Mouse (Mus musculus) hindbrain, embryonic 15.5 days (tissue): ENCODE measurements around the gene Mrps17. TPM values are rescaled to one million over a fixed set of nuclear protein-coding genes. Genes with fewer than 3 reads are reported as not detected.

Source experiments
- ATAC-seq: fragments of 200-750 bp; cut with Nextera tagmentation; 2 replicates; pipeline ENCODE4 v1.8.0; 2017; ENCODE audit warnings: low read depth, moderate number of reproducible peaks, moderate TSS enrichment; ENCODE audit not compliant: low FRiP score
- H3K27ac ChIP-seq: fragments of 300-500 bp; sonication (generic); replicated peaks from 2 replicates; pipeline ENCODE4 v1.5.1; 2015; ENCODE audit warnings: mild to moderate bottlenecking, inconsistent platforms
- H3K27me3 ChIP-seq: fragments of 300-500 bp; sonication (generic); 2 replicates; pipeline ENCODE4 v1.6.1; 2015; ENCODE audit warnings: control low read depth, inconsistent platforms
- H3K36me3 ChIP-seq: fragments of 300-500 bp; sonication (generic); 2 replicates; pipeline ENCODE4 v1.6.1; 2015; ENCODE audit warnings: control low read depth, inconsistent platforms
- H3K4me1 ChIP-seq: fragments of 300-500 bp; sonication (generic); replicated peaks from 2 replicates; pipeline ENCODE4 v1.6.1; 2015; ENCODE audit warnings: control low read depth, inconsistent platforms
- H3K4me2 ChIP-seq: fragments of 300-500 bp; sonication (generic); 2 replicates; pipeline ENCODE4 v1.6.1; 2015; ENCODE audit warnings: moderate library complexity, mild to moderate bottlenecking, inconsistent platforms
- H3K4me3 ChIP-seq: fragments of 300-500 bp; sonication (generic); 2 replicates; pipeline ENCODE4 v1.5.1; 2015; ENCODE audit warnings: mild to moderate bottlenecking, inconsistent platforms
- H3K9ac ChIP-seq: fragments of 300-500 bp; sonication (generic); 2 replicates; pipeline ENCODE4 v1.6.1; 2015; ENCODE audit warnings: inconsistent platforms
- H3K9me3 ChIP-seq: fragments of 300-500 bp; sonication (generic); 2 replicates; pipeline ENCODE4 v1.6.1; 2016; ENCODE audit warnings: control low read depth, inconsistent platforms
- WGBS: fragments of 180-500 bp; shearing (Covaris S2); methylation state at CpG from one replicate; pipeline ENCODE4 v1.1.7; 2015; 5-methylcytosine and 5-hydroxymethylcytosine counted together
- polyA plus RNA-seq: library from polyadenylated mRNA; unstranded; fragments of >200 nt; fragmentation: Nextera tagmentation; extraction: Ambion mirVana; gene quantifications from 2 replicates; pipeline ENCODE4 v1.2.1, GENCODE M21; 2015

The Mrps17 gene
- polyA plus RNA-seq, 1 experiment from 2014 or later, result 162 TPM

DNA sequence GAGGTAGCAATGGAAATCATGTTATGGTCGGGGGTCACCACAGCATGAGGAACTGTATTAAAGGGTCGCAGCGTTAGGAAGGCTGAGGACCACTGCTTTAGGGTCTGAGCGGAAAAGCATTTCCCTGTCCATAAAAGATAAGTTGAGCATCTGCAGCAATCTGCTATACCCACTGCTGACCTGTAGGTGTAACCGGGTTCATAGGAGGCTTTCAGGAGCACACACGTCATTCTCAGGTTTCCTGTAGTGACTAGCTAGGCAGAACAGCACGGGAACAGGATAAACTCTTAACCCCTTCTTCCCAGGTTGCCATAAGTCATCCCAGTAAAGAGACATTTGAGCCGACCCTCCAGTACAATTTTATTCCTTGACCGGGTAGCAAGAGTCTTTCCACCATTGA is 1.7 kb downstream of the Mrps17 start:
- H3K4me1 ChIP-seq, result peaks cover 11% of the 10 kb centered on the region
- H3K4me3 ChIP-seq, result no peak overlapping the region
- no peaks in the 10 kb centered on the region for H3K9me3 ChIP-seq
- ATAC-seq, result no peak
- H3K4me2 ChIP-seq, result no peak overlapping the region
- no peak overlapping the region for H3K9ac ChIP-seq
- peaks cover 23% of the 10 kb centered on the region for H3K36me3 ChIP-seq
- no peaks in the 10 kb centered on the region for H3K27me3 ChIP-seq
- H3K27ac ChIP-seq, result no peak overlapping the region
- WGBS, result 86% methylated on average over 9 of the region's 9 CpGs

GRCm38 (mm10) chr5:129720176-129720575 is 4.9 kb downstream of the Mrps17 start:
- Histone ChIP-seq H3K27me3 (no peaks in the 10 kb centered on the region), H3K4me2 (no peak overlapping the region), H3K4me3 (no peak overlapping the region), H3K9me3 (no peaks in the 10 kb centered on the region), H3K27ac (no peak overlapping the region), H3K4me1 (peaks cover 8% of the 10 kb centered on the region), H3K9ac (no peak overlapping the region), H3K36me3 (peaks cover 23% of the 10 kb centered on the region)
- ATAC-seq, result no peak
- 88% methylated on average over 3 of the region's 3 CpGs for WGBS

DNA sequence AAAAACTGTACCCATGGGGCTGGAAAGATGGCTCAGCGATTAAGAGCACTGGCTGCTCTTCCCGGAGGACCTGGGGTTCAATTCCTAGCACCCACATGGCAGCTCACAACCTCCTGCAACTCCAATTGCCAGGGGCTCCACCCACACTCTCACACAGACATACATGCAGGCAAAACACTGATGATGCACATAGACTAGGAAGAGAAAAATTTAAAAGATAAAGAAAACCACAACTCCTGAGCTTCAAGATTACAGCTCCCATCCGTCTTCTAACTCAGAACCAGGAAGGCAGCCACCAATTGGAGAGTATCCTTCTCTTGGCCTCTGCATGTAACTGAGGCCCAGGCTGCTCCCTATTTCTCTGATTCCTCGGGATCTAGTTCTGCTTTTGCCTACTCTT is 9.0 kb downstream of the Mrps17 start:
- 56% methylated on average over 4 of the region's 4 CpGs for WGBS
- Histone ChIP-seq H3K9me3 (no peaks in the 10 kb centered on the region), H3K4me2 (peak overlapping the region; percentile 57), H3K4me3 (peak overlapping the region; percentile 60), H3K27ac (no peak overlapping the region), H3K9ac (peak overlapping the region; percentile 79; the same call in 1 of the 2 replicates), H3K4me1 (peaks cover 26% of the 10 kb centered on the region), H3K36me3 (peaks cover 6% of the 10 kb centered on the region), H3K27me3 (no peaks in the 10 kb centered on the region)
- ATAC-seq, result no peak; the same call in 1 of the 2 replicates

- Histone ChIP-seq H3K4me1 (peaks cover 30% of the 10 kb centered on the region), H3K27ac (peak within 1 kb of the TSS; percentile 91), H3K4me2 (peak within 1 kb of the TSS; percentile 57), H3K9me3 (no peaks in the 10 kb centered on the region), H3K4me3 (peak within 1 kb of the TSS; percentile 60), H3K36me3 (no peaks in the 10 kb centered on the region; the same call in 1 of the 2 replicates), H3K9ac (peak within 1 kb of the TSS; percentile 79), H3K27me3 (no peaks in the 10 kb centered on the region)
- under 1% methylated on average over 65 of the region's 93 CpGs for WGBS
- peak; percentile 95 for ATAC-seq
Measured at GRCm38 (mm10) chr5:129724834-129725773, 9.8 kb downstream of the Mrps17 start, which contains the start of gene Nipsnap2. Gene Nipsnap2, plus strand, starts transcription at chr5:129725063.

GRCm38 (mm10) chr5:129725774-129726392 is 10.6 kb downstream of the Mrps17 start:
- Histone ChIP-seq H3K4me3 (peak overlapping the region; percentile 60), H3K4me1 (peaks cover 36% of the 10 kb centered on the region), H3K27me3 (no peaks in the 10 kb centered on the region), H3K36me3 (no peaks in the 10 kb centered on the region), H3K27ac (peak overlapping the region; percentile 91), H3K9ac (peak overlapping the region; percentile 79), H3K4me2 (peak overlapping the region; percentile 57), H3K9me3 (no peaks in the 10 kb centered on the region)
- no peak for ATAC-seq
- WGBS, result 18% methylated on average over 7 of the region's 7 CpGs

DNA sequence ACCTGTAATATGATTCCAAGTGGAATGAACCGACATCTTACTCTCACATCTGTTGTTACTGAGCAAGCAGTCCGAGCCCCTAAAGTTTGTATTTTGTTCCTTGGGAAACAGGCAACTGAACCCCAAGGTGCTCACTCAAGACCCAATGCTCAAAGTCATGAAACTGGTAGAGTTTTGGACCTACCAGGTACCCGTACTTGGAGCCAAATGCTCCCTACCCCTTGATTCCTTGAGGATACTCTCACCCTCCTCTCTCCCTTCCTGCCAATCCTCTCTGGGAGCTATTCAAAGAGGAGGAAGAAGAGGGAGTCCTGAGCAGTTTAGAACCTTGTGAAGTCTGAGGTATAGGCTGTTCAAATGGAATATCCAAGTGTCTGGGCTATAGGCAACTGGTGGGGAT is 11.5 kb downstream of the Mrps17 start:
- Histone ChIP-seq H3K9me3 (no peaks in the 10 kb centered on the region), H3K4me2 (peak overlapping the region; percentile 57; the same call in 1 of the 2 replicates), H3K4me3 (no peak overlapping the region), H3K9ac (no peak overlapping the region), H3K36me3 (no peaks in the 10 kb centered on the region), H3K27me3 (no peaks in the 10 kb centered on the region), H3K27ac (no peak overlapping the region), H3K4me1 (peaks cover 36% of the 10 kb centered on the region)
- ATAC-seq, result no peak
- WGBS, result 90% methylated on average over 3 of the region's 3 CpGs

- WGBS, result 69% methylated on average over 11 of the region's 11 CpGs
- ATAC-seq, result no peak
- H3K9ac ChIP-seq, result no peak overlapping the region
Measured at GRCm38 (mm10) chr5:129729286-129729685, 14.0 kb downstream of the Mrps17 start.

GRCm38 (mm10) chr5:129730344-129730743 is 15.0 kb downstream of the Mrps17 start:
- Histone ChIP-seq H3K4me1 (peaks cover 36% of the 10 kb centered on the region), H3K27ac (no peak overlapping the region), H3K4me2 (no peak overlapping the region), H3K9me3 (no peaks in the 10 kb centered on the region), H3K27me3 (no peaks in the 10 kb centered on the region), H3K36me3 (no peaks in the 10 kb centered on the region), H3K4me3 (no peak overlapping the region), H3K9ac (no peak overlapping the region)
- ATAC-seq, result no peak
- WGBS, result 81% methylated on average over 11 of the region's 11 CpGs

More at GRCm38 (mm10) chr5:129729286-129729685, 14.0 kb downstream of the Mrps17 start:
- Histone ChIP-seq H3K27ac (no peak overlapping the region), H3K9me3 (no peaks in the 10 kb centered on the region), H3K4me3 (no peak overlapping the region), H3K27me3 (no peaks in the 10 kb centered on the region), H3K4me2 (no peak overlapping the region), H3K36me3 (no peaks in the 10 kb centered on the region), H3K4me1 (peaks cover 36% of the 10 kb centered on the region)

GRCm38 (mm10) chr5:129731021-129731420 is 15.7 kb downstream of the Mrps17 start:
- Histone ChIP-seq H3K27me3 (no peaks in the 10 kb centered on the region), H3K9ac (no peak overlapping the region), H3K9me3 (no peaks in the 10 kb centered on the region), H3K36me3 (no peaks in the 10 kb centered on the region), H3K4me1 (peaks cover 31% of the 10 kb centered on the region), H3K4me3 (no peak overlapping the region), H3K4me2 (no peak overlapping the region), H3K27ac (no peak overlapping the region)
- ATAC-seq, result no peak
- WGBS, result 86% methylated on average over 5 of the region's 5 CpGs

- no peak overlapping the region for H3K27ac ChIP-seq
- WGBS, result 100% methylated on average over 1 of the region's 1 CpGs
- ATAC-seq, result no peak
Measured at GRCm38 (mm10) chr5:129740976-129741375, 25.7 kb downstream of the Mrps17 start.

DNA sequence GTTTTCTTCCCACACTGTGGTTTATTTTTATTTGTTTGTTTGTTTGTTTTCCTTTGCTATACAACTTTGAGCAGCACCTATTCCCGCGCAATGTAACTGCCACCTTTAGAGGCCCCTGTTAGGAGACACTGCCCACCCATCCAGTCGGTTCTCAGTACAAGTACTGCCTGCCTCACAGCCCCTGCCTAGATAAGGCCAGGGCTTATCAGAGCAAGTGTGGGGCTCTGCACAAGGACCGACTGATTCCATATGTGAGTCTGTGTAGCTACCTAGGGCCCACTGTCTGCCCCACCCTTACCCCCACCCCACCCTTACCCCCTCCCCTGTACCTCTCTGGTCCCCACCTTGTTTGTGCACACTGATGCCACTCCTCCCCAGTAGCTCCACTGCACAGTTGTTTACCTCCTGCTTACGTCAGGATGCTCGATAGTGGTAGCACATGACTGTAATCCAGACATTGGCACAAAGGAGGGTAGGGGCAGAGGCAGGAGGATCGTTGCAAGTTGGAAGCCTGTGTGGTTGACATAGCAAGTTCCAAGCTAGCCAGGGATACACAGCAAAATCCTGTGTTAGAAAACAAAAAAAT is 27.7 kb downstream of the Mrps17 start:
- H3K9me3 ChIP-seq, result no peaks in the 10 kb centered on the region
- no peak overlapping the region for H3K9ac ChIP-seq
- H3K27ac ChIP-seq, result no peak overlapping the region
- no peak overlapping the region for H3K4me3 ChIP-seq
- peaks cover 39% of the 10 kb centered on the region for H3K36me3 ChIP-seq
- H3K27me3 ChIP-seq, result no peaks in the 10 kb centered on the region
- H3K4me2 ChIP-seq, result no peak overlapping the region
- 91% methylated on average over 7 of the region's 7 CpGs for WGBS
- no peak for ATAC-seq
- H3K4me1 ChIP-seq, result no peaks in the 10 kb centered on the region

More at GRCm38 (mm10) chr5:129740976-129741375, 25.7 kb downstream of the Mrps17 start:
- Histone ChIP-seq H3K36me3 (peaks cover 25% of the 10 kb centered on the region), H3K27me3 (no peaks in the 10 kb centered on the region), H3K4me1 (no peaks in the 10 kb centered on the region), H3K9me3 (no peaks in the 10 kb centered on the region), H3K9ac (no peak overlapping the region), H3K4me3 (no peak overlapping the region), H3K4me2 (no peak overlapping the region)

GRCm38 (mm10) chr5:129744050-129744449 is 28.8 kb downstream of the Mrps17 start:
- Histone ChIP-seq H3K4me2 (no peak overlapping the region), H3K27me3 (no peaks in the 10 kb centered on the region), H3K9me3 (no peaks in the 10 kb centered on the region), H3K4me1 (no peaks in the 10 kb centered on the region), H3K27ac (no peak overlapping the region), H3K9ac (no peak overlapping the region), H3K36me3 (peaks cover 48% of the 10 kb centered on the region), H3K4me3 (no peak overlapping the region)
- WGBS, result 91% methylated on average over 6 of the region's 6 CpGs
- ATAC-seq, result no peak
